Mouse (Mus musculus) E14TG2a.4 (cell line): Measurements from ENCODE around the gene Clasp1.

Source experiments
- CTCF ChIP-seq: conservative IDR thresholded peaks from 2 replicates; pipeline ENCODE4 v1.5.1; 2014; ENCODE audit warnings: low read length
- NANOG ChIP-seq: IDR thresholded peaks from 2 replicates; pipeline ENCODE4 v1.6.1; 2014; ENCODE audit warnings: borderline replicate concordance, low read length, mixed read lengths

GRCm38 (mm10) chr1:118410824-118411223 is 22.0 kb downstream of the Clasp1 start:
- TF ChIP-seq CTCF (no peak), NANOG (no peak)
